Mouse (Mus musculus) embryonic fibroblast, embryonic 13.5 days (primary cell): Measurements from ENCODE around the gene Znhit2.
A peak's percentile ranks its signal among the peaks of the same experiment; 100 is the strongest.

Source experiments
- CTCF ChIP-seq: IDR thresholded peaks from 2 replicates; pipeline ENCODE4 v1.5.1; 2011; ENCODE audit warnings: mild to moderate bottlenecking, control low read depth, low read length, moderate library complexity, borderline replicate concordance; ENCODE audit not compliant: insufficient read depth
- POLR2A ChIP-seq: IDR thresholded peaks from 2 replicates; pipeline ENCODE4 v1.6.1; 2011; ENCODE audit warnings: low read depth, mild to moderate bottlenecking, control low read depth, low read length, moderate library complexity

- TF ChIP-seq CTCF (no peak), POLR2A (peak; percentile 50)
These were observed 15.8 kb downstream of the Znhit2 start, which contains the start of gene Vps51 for GRCm38 (mm10) chr19:6076564-6077393.
